Mouse (Mus musculus) thymus, adult 18-20 months (tissue): ENCODE measurements around the gene Adam1b.
A peak's percentile ranks its signal among the peaks of the same experiment; 100 is the strongest.
"Not testable (repeated sequence)": the region's sequence is repeated elsewhere in the genome, so short reads cannot be mapped to it uniquely, and the experiment has no call there.

ENCODE experiments used
- DNase-seq, 2 experiments: peaks; one replicate each; pipeline ENCODE4 v3.0.0; 2022; ENCODE audit warnings: mixed read lengths in 2 of 2

Adam1b gene

GRCm38 (mm10) chr5:121503231-121503630 is at the start of gene Adam1b:
Adam1b (minus strand) TSS chr5:121503435.
- no peak for DNase-seq

GRCm38 (mm10) chr5:121549196-121549595 is 46.0 kb upstream of the Adam1b start:
- DNase-seq: no peak

- DNase-seq: no peak
These were observed 43.8 kb upstream of the Adam1b start for GRCm38 (mm10) chr5:121547084-121547483.

GRCm38 (mm10) chr5:121546530-121546895 is 43.3 kb upstream of the Adam1b start:
- DNase-seq: peak in 1 of 2 experiments; percentile 27

DNA sequence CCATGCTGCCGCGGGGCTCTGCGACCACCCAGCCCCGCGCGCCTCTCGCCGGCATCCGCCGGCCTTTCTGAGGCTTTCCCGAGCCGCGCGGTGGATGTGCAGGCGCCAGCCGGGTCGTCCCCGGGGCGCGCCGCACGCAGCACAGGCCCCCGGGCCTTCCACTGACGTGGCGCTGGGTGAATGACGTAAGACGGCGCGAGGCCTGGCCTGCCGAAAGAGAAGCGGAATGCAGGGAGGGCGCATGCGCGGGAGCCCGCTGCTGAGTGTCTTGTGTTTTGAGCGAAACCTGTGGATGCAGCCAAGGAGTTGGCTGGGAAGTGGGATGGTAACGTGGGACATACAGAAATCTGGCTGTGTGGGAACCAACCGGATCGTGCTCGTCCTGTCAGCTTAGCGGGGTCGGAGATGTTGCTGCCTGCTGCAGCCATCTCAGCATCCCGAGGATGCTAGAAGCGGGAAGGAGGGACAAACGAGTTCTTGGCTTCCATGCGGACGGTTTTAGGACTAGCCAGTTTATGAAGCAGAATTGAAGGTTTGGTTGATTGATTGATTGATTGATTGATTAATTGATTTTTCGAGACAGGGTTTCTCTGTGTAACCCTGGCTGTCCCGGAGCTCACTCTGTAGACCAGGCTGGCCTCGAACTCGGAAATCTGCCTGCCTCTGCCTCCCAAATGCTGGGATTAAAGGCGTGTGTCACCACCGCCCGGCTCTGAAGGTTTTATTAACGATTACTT is 42.7 kb upstream of the Adam1b start, which contains the start of gene Mapkapk5:
TSS of gene Mapkapk5 (minus strand) at position 113 of the 737 bp plus-strand sequence.
- DNase-seq: peak; percentile 90 to 91

GRCm38 (mm10) chr5:121544910-121545792 is 41.9 kb upstream of the Adam1b start, which contains the start of the genes Adam1a and Gm42878:
Adam1a (minus strand) TSS chr5:121545482.
Gm42878 (minus strand) TSS chr5:121545482.
- peak; percentile 33 to 43 for DNase-seq

GRCm38 (mm10) chr5:121543370-121543769 is 40.1 kb upstream of the Adam1b start:
- no peak for DNase-seq

DNA sequence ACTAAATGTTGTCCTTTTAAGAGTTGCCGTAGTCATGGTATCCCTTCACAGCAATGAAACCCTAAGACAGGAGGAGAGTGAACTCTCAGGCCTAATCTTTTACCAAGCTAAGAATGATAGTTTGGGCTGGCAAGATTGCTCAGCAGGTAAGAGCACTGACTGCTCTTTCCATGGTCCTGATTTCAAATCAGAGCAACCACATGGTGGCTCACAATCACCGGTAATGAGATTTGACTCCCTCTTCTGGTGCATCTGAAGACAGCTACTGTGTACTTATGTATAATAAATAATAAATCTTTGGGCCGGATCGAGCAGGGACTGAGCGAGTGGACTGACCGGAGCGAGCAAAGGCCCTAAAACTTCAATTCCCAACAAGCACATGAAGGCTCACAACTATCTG is 38.0 kb upstream of the Adam1b start:
- DNase-seq: no peak

GRCm38 (mm10) chr5:121540066-121540465 is 36.8 kb upstream of the Adam1b start:
- DNase-seq: no peak

DNA sequence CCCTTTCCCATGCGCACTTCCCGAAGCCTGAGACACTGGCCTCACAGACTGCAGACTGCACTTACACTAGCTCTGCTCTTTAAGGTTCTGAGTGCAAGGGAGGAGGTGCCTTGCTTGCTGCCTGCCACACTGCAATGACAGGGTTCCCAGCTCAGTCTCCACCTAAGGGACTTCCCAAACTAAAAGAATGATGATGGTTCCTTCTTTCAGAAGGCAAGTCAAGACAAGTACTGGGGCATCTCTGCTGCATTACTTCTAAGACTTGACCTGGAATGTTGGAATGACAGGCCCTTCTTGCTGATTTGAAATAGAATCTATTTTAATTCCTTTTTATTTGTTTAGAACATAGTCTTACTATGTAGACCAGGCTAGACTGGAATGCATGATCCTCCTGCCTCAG is 34.4 kb upstream of the Adam1b start:
- no peak for DNase-seq

- no peak for DNase-seq
These were observed 33.8 kb upstream of the Adam1b start for GRCm38 (mm10) chr5:121536921-121537555.

DNA sequence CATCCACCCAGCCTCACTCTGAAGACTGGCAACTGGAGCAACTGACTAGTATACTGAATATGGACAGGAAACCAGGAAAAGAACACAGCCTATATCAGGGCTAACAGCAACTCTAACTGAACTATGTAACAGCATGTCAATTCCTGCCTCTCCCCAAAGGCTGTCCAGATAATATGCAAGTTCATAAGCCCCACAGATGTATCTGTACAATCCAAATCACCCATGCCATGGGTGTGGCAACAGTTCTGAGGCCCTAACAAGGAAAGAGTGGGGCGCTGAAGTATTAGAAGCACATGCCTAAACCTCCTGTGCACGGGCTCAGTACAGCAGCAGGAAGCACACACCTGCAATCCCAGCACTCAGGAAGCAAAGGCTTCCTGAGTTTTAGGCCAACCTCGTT is 31.9 kb upstream of the Adam1b start:
- DNase-seq: no peak

GRCm38 (mm10) chr5:121534521-121534920 is 31.3 kb upstream of the Adam1b start:
- DNase-seq: no peak

DNA sequence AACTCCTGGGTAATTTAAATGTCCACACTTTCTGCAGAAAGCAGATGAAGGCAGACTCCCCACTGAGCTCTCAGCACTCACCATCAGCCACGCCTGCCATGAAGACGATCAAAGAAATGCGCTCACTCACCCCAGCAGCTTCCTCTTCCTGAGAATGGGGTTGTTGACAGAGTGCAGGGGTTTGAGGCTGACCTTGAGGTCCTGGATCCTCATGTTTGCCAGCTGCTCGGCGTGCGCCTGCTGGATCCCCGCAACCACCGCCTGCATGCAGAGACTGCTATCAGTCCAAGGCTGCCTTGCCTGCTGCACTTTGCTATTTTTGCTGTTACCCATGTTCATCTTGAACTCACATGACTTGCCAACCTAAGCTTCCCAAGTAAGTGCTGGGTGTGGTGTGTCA is 23.7 kb upstream of the Adam1b start:
- DNase-seq: no peak

GRCm38 (mm10) chr5:121526526-121526925 is 23.3 kb upstream of the Adam1b start:
- no peak for DNase-seq

- DNase-seq: no peak
These were observed 22.7 kb upstream of the Adam1b start for GRCm38 (mm10) chr5:121525774-121526450.

- DNase-seq: not testable (repeated sequence)
These were observed 16.5 kb upstream of the Adam1b start for GRCm38 (mm10) chr5:121519758-121520157.

- DNase-seq: no peak
These were observed 15.7 kb upstream of the Adam1b start for GRCm38 (mm10) chr5:121518983-121519382.

GRCm38 (mm10) chr5:121510009-121510408 is 6.8 kb upstream of the Adam1b start:
- no peak for DNase-seq

DNA sequence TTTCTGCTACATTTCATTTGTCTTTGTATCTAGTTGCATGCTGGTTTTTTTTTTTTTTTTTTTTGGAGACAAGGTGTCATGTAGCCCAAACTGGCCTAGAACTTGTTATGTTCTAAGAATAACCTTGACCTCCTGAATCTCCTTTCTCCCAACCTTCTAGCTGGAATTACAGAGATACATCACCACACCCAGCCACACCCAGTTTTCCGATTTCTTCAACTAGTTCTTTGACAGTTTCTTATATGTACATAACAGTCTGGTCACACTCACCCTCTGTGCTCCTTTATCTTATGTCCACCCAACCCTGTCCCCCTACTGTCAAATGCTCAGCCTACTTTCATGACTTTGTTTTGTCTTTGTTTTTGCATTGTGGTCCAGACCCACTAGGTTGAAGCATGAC is 3.6 kb upstream of the Adam1b start:
- DNase-seq: no peak

DNA sequence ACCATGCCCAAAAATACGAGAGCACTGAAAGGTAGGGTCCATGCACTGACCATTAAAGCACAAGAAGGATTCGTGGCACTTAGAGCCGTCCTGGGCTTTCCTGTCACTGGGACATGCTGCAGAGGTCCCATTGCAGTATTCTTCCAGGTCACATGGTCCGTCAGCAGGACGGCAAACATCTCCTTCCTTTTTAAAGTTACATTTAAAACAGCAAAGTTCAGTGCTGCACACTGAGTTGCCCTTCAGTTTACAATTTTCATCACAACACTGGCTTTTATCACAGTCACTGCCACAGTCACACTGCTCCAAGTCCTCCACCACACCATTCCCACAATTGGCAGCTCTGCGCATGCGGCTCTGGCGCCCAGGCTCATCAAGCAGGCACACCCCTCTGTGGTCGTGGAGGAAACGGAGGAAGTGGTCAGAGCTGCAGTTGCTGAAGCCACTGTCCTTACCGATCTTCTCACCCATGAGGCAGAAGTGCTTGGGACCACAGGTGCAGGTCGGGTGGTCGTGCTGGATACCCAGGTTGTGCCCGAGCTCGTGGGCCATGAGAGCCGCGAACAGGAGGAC is 1.7 kb downstream of the Adam1b start:
- DNase-seq: not testable (repeated sequence)

GRCm38 (mm10) chr5:121500719-121501118 is 2.5 kb downstream of the Adam1b start:
- no peak for DNase-seq
